Mouse (Mus musculus) forebrain, embryonic 16.5 days (tissue): ENCODE results near the gene Astn2. TPM values are rescaled to one million over a fixed set of nuclear protein-coding genes. Genes with fewer than 3 reads are reported as not detected.
"Not testable (repeated sequence)": the region's sequence is repeated elsewhere in the genome, so short reads cannot be mapped to it uniquely, and the experiment has no call there.

ENCODE experiments used
- ATAC-seq: fragments of 200-750 bp; cut with Nextera tagmentation; 2 replicates; pipeline ENCODE4 v1.8.0; 2017; ENCODE audit warnings: mild to moderate bottlenecking, moderate library complexity
- H3K27ac ChIP-seq: fragments of 300-500 bp; sonication (generic); 2 replicates; pipeline ENCODE4 v1.5.1; 2014; ENCODE audit warnings: low read length, control low read depth
- H3K27me3 ChIP-seq: fragments of 300-500 bp; sonication (generic); replicated peaks from 2 replicates; pipeline ENCODE4 v1.6.1; 2014; ENCODE audit warnings: low read length; ENCODE audit not compliant: control insufficient read depth, insufficient read depth
- H3K36me3 ChIP-seq: fragments of 300-500 bp; sonication (generic); 2 replicates; pipeline ENCODE4 v1.6.1; 2014; ENCODE audit not compliant: control insufficient read depth, insufficient read depth
- H3K4me1 ChIP-seq: fragments of 300-500 bp; sonication (generic); replicated peaks from 2 replicates; pipeline ENCODE4 v1.6.1; 2014; ENCODE audit warnings: low read length; ENCODE audit not compliant: control insufficient read depth, insufficient read depth
- H3K4me2 ChIP-seq: fragments of 300-500 bp; sonication (generic); 2 replicates; pipeline ENCODE4 v1.6.1; 2014; ENCODE audit warnings: mild to moderate bottlenecking, low read length, control low read depth
- H3K4me3 ChIP-seq: fragments of 300-500 bp; sonication (generic); replicated peaks from 2 replicates; pipeline ENCODE4 v1.5.1; 2014; ENCODE audit warnings: mild to moderate bottlenecking, low read length, control low read depth
- H3K9ac ChIP-seq: fragments of 300-500 bp; sonication (generic); replicated peaks from 2 replicates; pipeline ENCODE4 v1.6.1; 2014; ENCODE audit warnings: low read depth, low read length, control low read depth
- H3K9me3 ChIP-seq: fragments of 300-500 bp; sonication (generic); 2 replicates; pipeline ENCODE4 v1.6.1; 2016; ENCODE audit warnings: low read length; ENCODE audit not compliant: control insufficient read depth
- WGBS: fragments of 180-500 bp; shearing (Covaris S2); extraction: QIAGEN DNeasy Blood & Tissue Kit; methylation state at CpG from one replicate; pipeline ENCODE4 v1.1.7; 2014; 5-methylcytosine and 5-hydroxymethylcytosine counted together
- polyA plus RNA-seq: library from polyadenylated mRNA; unstranded; fragments of >200 nt; fragmentation: Nextera tagmentation; extraction: Ambion mirVana; gene quantifications from 2 replicates; pipeline ENCODE4 v1.2.1, GENCODE M21; 2015

Gene Astn2
- polyA plus RNA-seq, 1 experiment from 2014 or later = 1.5 TPM

- not testable (repeated sequence) for H3K4me1 ChIP-seq, H3K27ac ChIP-seq, H3K4me2 ChIP-seq, ATAC-seq, H3K4me3 ChIP-seq, H3K9me3 ChIP-seq, H3K36me3 ChIP-seq, H3K9ac ChIP-seq
- H3K27me3 ChIP-seq = peaks cover 10% of the 10 kb centered on the region; the same call in 1 of the 2 replicates
- WGBS = 35% methylated on average over 2 of the region's 2 CpGs
Observed at GRCm38 (mm10) chr4:65679786-65680185, 724.6 kb downstream of the Astn2 start.

GRCm38 (mm10) chr4:65678929-65679328 lies 725.5 kb downstream of the Astn2 start:
- peak; percentile 93 for ATAC-seq
- H3K9ac ChIP-seq = no peak overlapping the region
- no peaks in the 10 kb centered on the region for H3K36me3 ChIP-seq
- no peaks in the 10 kb centered on the region for H3K9me3 ChIP-seq
- no peaks in the 10 kb centered on the region; the same call in 1 of the 2 replicates for H3K4me1 ChIP-seq
- 27% methylated on average over 5 of the region's 5 CpGs for WGBS
- peaks cover 8% of the 10 kb centered on the region; the same call in 1 of the 2 replicates for H3K27me3 ChIP-seq
- H3K27ac ChIP-seq = no peak overlapping the region
- no peak overlapping the region for H3K4me2 ChIP-seq
- no peak overlapping the region for H3K4me3 ChIP-seq

GRCm38 (mm10) chr4:65678495-65678894 lies 725.9 kb downstream of the Astn2 start:
- Histone ChIP-seq H3K4me3 (no peak overlapping the region), H3K4me2 (no peak overlapping the region), H3K9me3 (no peaks in the 10 kb centered on the region), H3K36me3 (no peaks in the 10 kb centered on the region), H3K9ac (no peak overlapping the region), H3K4me1 (no peaks in the 10 kb centered on the region; the same call in 1 of the 2 replicates), H3K27me3 (peaks cover 8% of the 10 kb centered on the region; the same call in 1 of the 2 replicates), H3K27ac (no peak overlapping the region)
- 0 out of 2 replicates have a peak, but pooled peaks have one; percentile 17 for ATAC-seq
- 80% methylated on average over 5 of the region's 5 CpGs for WGBS

GRCm38 (mm10) chr4:65674267-65674978 lies 730.0 kb downstream of the Astn2 start:
- ATAC-seq = no peak
- Histone ChIP-seq H3K4me3 (no peak overlapping the region), H3K9me3 (no peaks in the 10 kb centered on the region), H3K36me3 (no peaks in the 10 kb centered on the region), H3K27me3 (no peaks in the 10 kb centered on the region), H3K4me1 (peaks cover 6% of the 10 kb centered on the region), H3K4me2 (no peak overlapping the region), H3K27ac (no peak overlapping the region), H3K9ac (no peak overlapping the region)
- WGBS = 75% methylated on average over 4 of the region's 4 CpGs

- no peaks in the 10 kb centered on the region for H3K36me3 ChIP-seq
- ATAC-seq = no peak
- H3K9ac ChIP-seq = no peak overlapping the region
- no peaks in the 10 kb centered on the region for H3K9me3 ChIP-seq
- no peak overlapping the region for H3K4me3 ChIP-seq
- H3K4me2 ChIP-seq = no peak overlapping the region
- 77% methylated on average over 4 of the region's 4 CpGs for WGBS
- no peaks in the 10 kb centered on the region for H3K27me3 ChIP-seq
- H3K27ac ChIP-seq = no peak overlapping the region
- H3K4me1 ChIP-seq = peaks cover 6% of the 10 kb centered on the region
Observed at GRCm38 (mm10) chr4:65673418-65673933, 730.9 kb downstream of the Astn2 start.

- ATAC-seq = no peak
- H3K9me3 ChIP-seq = no peaks in the 10 kb centered on the region
- no peak overlapping the region for H3K4me3 ChIP-seq
- no peaks in the 10 kb centered on the region for H3K27me3 ChIP-seq
- no peaks in the 10 kb centered on the region for H3K36me3 ChIP-seq
- no peak overlapping the region for H3K4me2 ChIP-seq
- H3K27ac ChIP-seq = no peak overlapping the region
- 57% methylated on average over 2 of the region's 2 CpGs for WGBS
- H3K4me1 ChIP-seq = peaks cover 7% of the 10 kb centered on the region
- no peak overlapping the region for H3K9ac ChIP-seq
Observed at GRCm38 (mm10) chr4:65672294-65672693, 732.1 kb downstream of the Astn2 start.

- peaks cover 10% of the 10 kb centered on the region for H3K4me1 ChIP-seq
- WGBS = 32% methylated on average over 6 of the region's 6 CpGs
- ATAC-seq = no peak
Observed at GRCm38 (mm10) chr4:65671585-65672184, 732.7 kb downstream of the Astn2 start.

GRCm38 (mm10) chr4:65667030-65667610 lies 737.3 kb downstream of the Astn2 start:
- no peaks in the 10 kb centered on the region for H3K36me3 ChIP-seq
- no peaks in the 10 kb centered on the region for H3K9me3 ChIP-seq
- H3K27ac ChIP-seq = no peak overlapping the region
- no peak overlapping the region for H3K4me2 ChIP-seq
- H3K4me3 ChIP-seq = no peak overlapping the region
- H3K9ac ChIP-seq = no peak overlapping the region
- H3K4me1 ChIP-seq = peaks cover 10% of the 10 kb centered on the region
- WGBS = 12% methylated on average over 5 of the region's 5 CpGs
- H3K27me3 ChIP-seq = no peaks in the 10 kb centered on the region
- 0 out of 2 replicates have a peak, but pooled peaks have one; percentile 40 for ATAC-seq

More at GRCm38 (mm10) chr4:65671585-65672184, 732.7 kb downstream of the Astn2 start:
- no peak overlapping the region for H3K27ac ChIP-seq
- H3K4me2 ChIP-seq = no peak overlapping the region
- H3K36me3 ChIP-seq = no peaks in the 10 kb centered on the region
- H3K9ac ChIP-seq = no peak overlapping the region
- no peak overlapping the region for H3K4me3 ChIP-seq
- no peaks in the 10 kb centered on the region for H3K9me3 ChIP-seq
- H3K27me3 ChIP-seq = no peaks in the 10 kb centered on the region

GRCm38 (mm10) chr4:65663176-65663575 lies 741.2 kb downstream of the Astn2 start:
- H3K27ac ChIP-seq = no peak overlapping the region
- H3K9me3 ChIP-seq = no peaks in the 10 kb centered on the region
- H3K4me3 ChIP-seq = no peak overlapping the region
- no peak for ATAC-seq
- no peaks in the 10 kb centered on the region for H3K36me3 ChIP-seq
- no peaks in the 10 kb centered on the region for H3K27me3 ChIP-seq
- no peak overlapping the region for H3K9ac ChIP-seq
- peaks cover 4% of the 10 kb centered on the region for H3K4me1 ChIP-seq
- 84% methylated on average over 6 of the region's 6 CpGs for WGBS
- no peak overlapping the region for H3K4me2 ChIP-seq
